Mouse (Mus musculus) layer of hippocampus, adult 2 months (tissue): ENCODE data around the gene Nrk. TPM values are rescaled to one million over a fixed set of nuclear protein-coding genes. Genes with fewer than 3 reads are reported as not detected.

Experiments used
- DNase-seq, 2 experiments: peaks; one replicate each; pipeline ENCODE4 v3.0.0; 2022; ENCODE audit warnings: low spot score in 2 of 2
- H3K27ac ChIP-seq: fragments of 200-600 bp; 2 replicates; pipeline ENCODE4 v1.8.1; 2022
- H3K4me3 ChIP-seq: fragments of 200-600 bp; 2 replicates; pipeline ENCODE4 v1.8.1; 2022; ENCODE audit warnings: mild to moderate bottlenecking
- CTCF ChIP-seq: fragments of 200-600 bp; conservative IDR thresholded peaks from 2 replicates; pipeline ENCODE4 v1.8.1; 2022; ENCODE audit warnings: antibody characterized with exemption, mild to moderate bottlenecking, moderate library complexity
- long read RNA-seq, 2 experiments: library from polyadenylated mRNA; stranded (forward); transcript quantifications; one replicate each; pipeline ENCODE4 v2.0.0; 2021; ENCODE audit warnings: borderline mapping rate in 2 of 2
- total RNA-seq, 2 experiments: library from RNA; stranded (reverse); gene quantifications; 2 replicates each; pipeline ENCODE4 v1.2.3; 2021

The Nrk gene
- under 1 TPM in 1 of 2 experiments, not detected in 1; 0.05 TPM for total RNA-seq
- long read RNA-seq, experiment 1 = 0 reads
- long read RNA-seq, experiment 2 = 0 reads

GRCm38 (mm10) chrX:138914041-138914776 is at the start of gene Nrk:
Gene Nrk, plus strand, starts transcription at chrX:138914430.
- no peak for TF ChIP-seq CTCF
- Histone ChIP-seq H3K27ac (no peak within 1 kb of the TSS), H3K4me3 (peak within 1 kb of the TSS; percentile 17; the same call in 1 of the 2 replicates)
- DNase-seq = no peak

GRCm38 (mm10) chrX:138913366-138913765 is 864 bp upstream of the Nrk start:
- no peak overlapping the region for H3K27ac ChIP-seq
- no peak overlapping the region for H3K4me3 ChIP-seq
- DNase-seq = no peak
- TF ChIP-seq CTCF = no peak

DNA sequence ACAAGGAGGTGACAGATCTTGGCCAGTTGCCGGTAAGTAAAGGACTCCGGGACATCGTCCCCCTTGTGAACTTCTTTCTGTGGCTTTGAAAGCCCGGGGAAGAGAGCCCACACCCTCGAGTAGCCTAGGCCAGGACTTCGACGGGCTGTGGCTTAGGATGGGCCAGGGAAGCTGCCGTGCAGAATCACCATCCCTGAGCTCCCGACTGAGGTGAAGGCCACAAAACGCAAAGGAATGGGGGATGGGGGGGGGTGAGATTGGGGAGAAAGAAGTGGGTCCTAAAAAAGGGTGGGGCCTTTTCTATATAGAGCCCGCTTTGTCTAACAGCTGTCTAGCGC is 516 bp downstream of the Nrk start:
- TF ChIP-seq CTCF = no peak
- Histone ChIP-seq H3K4me3 (no peak overlapping the region), H3K27ac (no peak overlapping the region)
- DNase-seq = no peak

DNA sequence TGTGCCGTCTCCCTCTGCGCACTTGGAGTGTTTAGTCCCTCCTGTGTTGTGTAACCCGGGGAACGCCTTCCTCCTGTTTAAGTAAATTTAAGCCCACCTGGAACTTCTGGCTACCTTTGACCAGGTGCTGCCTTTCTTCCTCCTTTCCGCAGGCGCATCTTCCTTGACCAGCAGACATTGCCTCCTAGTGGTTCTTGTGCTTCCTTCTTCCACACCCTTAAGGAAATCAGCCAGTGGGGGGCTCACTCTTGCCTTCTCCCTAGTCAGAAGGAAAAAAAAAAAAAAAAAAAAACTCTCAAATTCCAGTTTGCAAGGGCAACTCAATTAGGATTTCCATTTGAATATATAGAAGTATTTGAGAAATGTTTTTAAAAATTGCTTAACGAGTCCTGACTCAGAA is 4.8 kb downstream of the Nrk start:
- Histone ChIP-seq H3K4me3 (no peak overlapping the region), H3K27ac (no peak overlapping the region)
- no peak for DNase-seq
- no peak for TF ChIP-seq CTCF

DNA sequence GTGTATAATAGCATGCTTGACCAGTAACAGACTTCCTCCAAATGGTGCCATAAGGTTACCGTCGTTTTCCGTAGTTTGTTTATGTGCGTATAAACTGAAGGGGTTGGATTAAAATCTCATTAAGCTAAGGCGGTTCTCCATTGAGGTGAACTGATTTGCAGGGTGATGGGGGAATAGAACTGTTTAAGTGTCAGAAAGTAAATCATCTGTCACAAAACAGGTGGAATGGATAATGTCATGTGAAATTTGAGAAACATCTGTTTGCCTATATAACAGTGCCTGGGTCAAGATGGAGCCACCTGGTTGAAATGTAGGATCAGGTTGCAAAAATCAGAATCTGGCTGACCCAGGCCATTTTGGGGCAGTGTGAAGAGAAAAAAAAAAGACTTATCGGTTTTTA is 29.7 kb downstream of the Nrk start:
- H3K27ac ChIP-seq = no peak overlapping the region
- no peak for DNase-seq
- H3K4me3 ChIP-seq = no peak overlapping the region
- no peak for TF ChIP-seq CTCF

GRCm38 (mm10) chrX:138960713-138961112 is 46.5 kb downstream of the Nrk start:
- Histone ChIP-seq H3K27ac (no peak overlapping the region), H3K4me3 (no peak overlapping the region)
- no peak for DNase-seq
- TF ChIP-seq CTCF = no peak

- Histone ChIP-seq H3K4me3 (no peak overlapping the region), H3K27ac (no peak overlapping the region)
- TF ChIP-seq CTCF = no peak
- no peak for DNase-seq
Measured at GRCm38 (mm10) chrX:138978501-138978900, 64.3 kb downstream of the Nrk start.

DNA sequence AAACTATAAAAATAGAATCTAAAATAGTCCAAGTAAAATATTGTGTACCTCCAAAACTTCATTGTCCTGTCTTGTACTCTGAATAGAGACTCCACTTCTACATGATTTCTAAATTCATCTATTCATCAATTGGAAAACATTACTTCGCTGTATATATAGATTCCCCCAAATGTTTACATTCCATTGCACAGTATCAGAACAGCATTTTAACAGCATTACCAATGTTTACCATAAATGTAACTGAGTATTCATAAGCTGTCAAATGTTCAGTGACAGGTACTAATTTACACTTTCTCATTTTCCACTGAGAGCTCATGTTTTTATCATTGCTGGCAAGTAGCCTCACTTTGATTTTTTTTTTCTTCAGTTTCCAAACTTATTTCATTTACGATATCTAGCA is 65.0 kb downstream of the Nrk start:
- no peak for DNase-seq
- Histone ChIP-seq H3K4me3 (no peak overlapping the region), H3K27ac (no peak overlapping the region)
- no peak for TF ChIP-seq CTCF

DNA sequence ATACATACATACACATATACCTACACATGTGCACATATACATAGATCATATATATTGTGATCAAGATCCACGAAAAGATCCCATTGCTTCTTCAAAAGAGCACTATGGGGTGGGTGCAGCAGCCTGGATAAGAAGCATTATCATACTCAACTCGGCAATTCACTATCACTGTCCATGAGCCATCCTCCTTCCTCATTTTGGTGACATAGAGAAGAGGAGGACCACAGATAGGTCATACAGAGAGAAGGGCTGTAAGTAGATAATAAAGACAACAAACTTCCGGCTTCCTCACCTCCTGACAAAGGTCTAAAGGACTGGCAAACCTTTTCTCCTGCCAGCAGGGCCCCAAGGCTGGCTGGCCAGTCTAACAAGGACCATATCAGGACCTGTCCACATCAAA is 100.3 kb downstream of the Nrk start:
- Histone ChIP-seq H3K27ac (no peak overlapping the region), H3K4me3 (no peak overlapping the region)
- no peak for TF ChIP-seq CTCF
- no peak for DNase-seq

DNA sequence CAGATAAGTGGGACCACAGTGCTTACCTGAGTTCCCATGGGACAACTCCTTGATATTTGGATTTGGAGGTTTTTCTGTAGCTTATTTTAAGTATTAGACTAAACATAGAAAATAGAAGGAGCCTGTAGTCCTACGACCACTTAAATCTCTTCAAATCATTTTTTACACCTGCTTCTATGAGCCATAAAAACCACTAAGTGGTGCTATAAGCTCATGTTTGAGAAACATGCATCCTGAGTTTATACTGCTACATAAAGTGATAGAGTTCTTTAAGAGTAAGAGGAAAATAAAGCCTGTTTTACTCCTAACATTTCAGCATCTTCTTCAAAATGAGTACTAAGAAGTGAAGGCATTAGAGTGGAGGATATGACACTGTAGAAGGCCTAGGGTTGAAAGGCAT is 102.3 kb downstream of the Nrk start:
- Histone ChIP-seq H3K27ac (no peak overlapping the region), H3K4me3 (no peak overlapping the region)
- TF ChIP-seq CTCF = peak; percentile 68
- no peak for DNase-seq

DNA sequence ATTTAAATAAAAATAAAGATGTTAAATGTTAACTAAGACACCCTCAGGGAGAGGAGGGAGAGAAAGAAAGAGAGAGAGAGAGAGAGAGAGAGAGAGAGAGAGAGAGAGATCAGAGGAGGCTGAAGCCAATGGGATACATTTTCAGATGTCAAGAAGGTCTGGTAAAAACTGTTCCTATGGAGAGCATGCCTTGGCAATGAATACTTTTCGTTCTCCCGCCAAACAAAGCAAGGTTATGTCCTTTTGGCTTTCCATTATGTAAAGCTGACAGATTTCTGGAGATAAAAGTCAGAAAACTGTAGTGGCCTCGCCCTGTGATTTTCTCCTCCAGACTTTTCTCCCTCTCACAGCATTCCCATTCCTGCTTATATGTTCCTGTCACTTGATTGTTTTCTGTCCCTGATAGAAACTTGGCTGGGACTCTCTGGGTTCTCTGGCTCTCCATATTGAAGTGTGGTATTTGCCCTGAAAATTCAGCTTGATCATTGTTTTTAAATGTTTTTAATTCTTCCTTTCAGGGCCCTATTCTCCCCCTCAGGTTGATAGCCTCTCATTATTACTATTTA is 112.4 kb downstream of the Nrk start:
- TF ChIP-seq CTCF = no peak
- no peak for DNase-seq
- Histone ChIP-seq H3K4me3 (no peak overlapping the region), H3K27ac (no peak overlapping the region)

DNA sequence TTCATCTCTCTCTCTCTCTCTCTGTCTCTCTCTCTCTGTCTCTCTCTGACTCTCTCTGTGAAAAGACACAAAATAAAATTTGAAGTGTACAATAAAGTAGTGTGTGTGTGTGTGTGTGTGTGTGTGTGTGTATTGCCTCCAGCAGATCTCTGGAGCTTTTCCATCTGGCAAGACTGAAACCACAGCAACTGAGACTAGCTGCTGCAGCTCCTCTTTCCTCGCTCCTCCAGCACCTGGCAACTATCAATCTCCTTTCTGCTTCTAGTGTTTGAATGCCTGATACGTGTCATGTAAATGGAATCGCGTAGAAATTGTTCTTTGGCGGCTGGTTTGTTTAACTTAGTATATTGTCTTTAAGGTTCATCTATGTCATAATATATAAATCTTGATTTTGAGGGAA is 113.1 kb downstream of the Nrk start:
- no peak for TF ChIP-seq CTCF
- Histone ChIP-seq H3K27ac (no peak overlapping the region), H3K4me3 (no peak overlapping the region)
- no peak for DNase-seq

DNA sequence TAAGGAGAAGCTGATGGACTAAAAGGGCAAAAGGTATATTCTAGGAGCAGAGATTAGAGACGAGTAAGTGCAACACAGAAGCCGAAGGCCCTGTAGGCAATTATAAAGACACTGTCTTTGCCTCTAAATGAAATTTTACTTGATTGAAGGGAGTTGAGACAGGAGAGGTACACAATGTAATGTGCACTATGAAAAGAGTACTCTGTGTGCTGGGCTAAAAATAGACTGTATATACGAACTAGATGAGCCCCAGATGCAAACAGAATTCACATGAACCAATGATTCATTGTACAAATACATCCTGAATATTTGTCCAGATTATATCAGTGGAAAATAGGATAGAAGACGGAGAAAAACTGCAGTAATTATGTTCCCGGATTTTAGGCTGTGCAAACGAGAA is 113.7 kb downstream of the Nrk start:
- no peak for DNase-seq
- no peak for TF ChIP-seq CTCF
- Histone ChIP-seq H3K27ac (no peak overlapping the region), H3K4me3 (no peak overlapping the region)

GRCm38 (mm10) chrX:139037666-139038065 is 123.4 kb downstream of the Nrk start:
- no peak for TF ChIP-seq CTCF
- H3K27ac ChIP-seq = no peak overlapping the region
- H3K4me3 ChIP-seq = no peak overlapping the region
- no peak for DNase-seq
